Comparison of ENCODE assay signal across 27 mouse cellular contexts in the genomic region with DNA sequence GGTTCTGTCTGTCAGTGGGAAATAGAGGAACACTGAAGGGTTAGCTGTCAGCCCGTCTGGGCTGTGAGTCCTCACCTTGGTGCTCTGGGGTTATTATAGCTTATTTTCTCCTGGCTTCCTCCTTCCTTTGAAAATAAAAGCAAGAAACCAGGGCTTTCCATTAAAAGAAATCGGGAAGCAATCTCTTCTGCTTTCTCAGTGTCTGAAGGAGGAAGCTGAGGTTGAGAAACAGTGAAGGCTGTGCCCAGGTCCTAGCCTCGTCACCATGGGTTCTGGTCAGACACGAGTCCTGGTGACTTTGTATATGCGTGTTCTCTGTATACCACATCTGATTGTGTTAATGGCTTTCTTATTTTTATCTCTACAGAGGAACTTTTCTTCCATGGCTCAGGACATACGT. TPM values are rescaled to one million over a fixed set of nuclear protein-coding genes. Genes with fewer than 3 reads are reported as not detected.
DNase-seq lines count a peak whose midpoint lies in the region; ATAC-seq and TF ChIP-seq lines count a peak whose summit lies in the region.
"Had no signal": no experiment of that assay in that cellular context is flagged by ENCODE, and none has a peak within 500 bp of the region (broad histone marks: within the 10 kb centered on the region; RNA-seq: fewer than 3 reads in every experiment).

No protein-coding gene starts in this region.

- peak; percentile 42; the same call in 1 of the 2 replicates for ATAC-seq in lung, postnatal 0 days
- peak; percentile 62 for ATAC-seq in common myeloid progenitor, adult 5-6 weeks (replicated peaks; ENCODE audit: low read depth, poor library complexity, severe bottlenecking)
- ATAC-seq in monocyte, adult 5-6 weeks (replicated peaks; ENCODE audit: insufficient number of reproducible peaks, low FRiP score, low TSS enrichment, poor library complexity, severe bottlenecking), result peak; percentile 70
- ATAC-seq: forebrain, embryonic 14.5 days; midbrain, embryonic 15.5 days had no signal

- DNase-seq in heart, adult 9 months (ENCODE audit: low spot score in 2 of 2), result peak; percentile 16 to 52
- no peak for DNase-seq in heart, embryonic 10.5 days (ENCODE audit: low spot score)
- DNase-seq in lung, postnatal 0 days (ENCODE audit: low spot score), result peak; percentile 55
- no peak for DNase-seq in lung, adult 2 months
- DNase-seq in right cerebral cortex, postnatal 4 days, result no peak
- no peak for DNase-seq in frontal cortex, adult 2 months (ENCODE audit: extremely low spot score in 1 of 2, low spot score in 1 of 2)
- DNase-seq: adrenal gland, postnatal 36 days; cerebellum, adult 9-10 months; kidney, adult 11 months; kidney, postnatal 25 days had no signal

- TF ChIP-seq POLR2A in lung, adult 2 months (IDR thresholded peaks at IDR 0.05; ENCODE audit: borderline replicate concordance, extremely low read depth, low read depth, low read length), result no peak

- H3K9me3 ChIP-seq in heart, embryonic 10.5 days, result no peaks in the 10 kb centered on the region; the same call in 1 of the 2 replicates
- H3K9me3 ChIP-seq in lung, postnatal 0 days (ENCODE audit: low read length), result no peaks in the 10 kb centered on the region
- H3K9me3 ChIP-seq: embryonic facial prominence, embryonic 12.5 days; heart, embryonic 15.5 days; hindbrain, embryonic 10.5 days; midbrain, embryonic 15.5 days had no signal

- H3K4me2 ChIP-seq in lung, postnatal 0 days (replicated peaks; ENCODE audit: low read depth, low read length), result no peak overlapping the region
- H3K4me2 ChIP-seq: embryonic facial prominence, embryonic 12.5 days; heart, embryonic 15.5 days; midbrain, embryonic 15.5 days had no signal

- no peak for TF ChIP-seq EP300 in lung, postnatal 0 days (IDR thresholded peaks at IDR 0.05)

- no peak overlapping the region for H3K9ac ChIP-seq in lung, postnatal 0 days (replicated peaks; ENCODE audit: low read depth)
- H3K9ac ChIP-seq: embryonic facial prominence, embryonic 12.5 days; heart, embryonic 15.5 days; midbrain, embryonic 15.5 days had no signal

- no peak for TF ChIP-seq CTCF in lung, postnatal 0 days (IDR thresholded peaks at IDR 0.05)
- TF ChIP-seq CTCF in lung, adult 2 months (IDR thresholded peaks at IDR 0.05; ENCODE audit: insufficient read depth, low read length), result no peak

- no peaks in the 10 kb centered on the region for H3K27me3 ChIP-seq in heart, embryonic 10.5 days (ENCODE audit: insufficient read depth, poor library complexity, severe bottlenecking)
- H3K27me3 ChIP-seq in lung, postnatal 0 days (replicated peaks; ENCODE audit: insufficient read depth, low read length), result no peaks in the 10 kb centered on the region
- H3K27me3 ChIP-seq: embryonic facial prominence, embryonic 12.5 days; heart, embryonic 15.5 days; midbrain, embryonic 15.5 days had no signal

- H3K4me3 ChIP-seq in heart, embryonic 10.5 days, result no peak overlapping the region
- H3K4me3 ChIP-seq in lung, postnatal 0 days (ENCODE audit: low read depth, low read length), result no peak overlapping the region
- no peak overlapping the region for H3K4me3 ChIP-seq in lung, adult 2 months (replicated peaks; ENCODE audit: extremely low read depth, low read depth, low read length)
- H3K4me3 ChIP-seq: embryonic facial prominence, embryonic 12.5 days; erythroblast, embryonic 14.5 days; heart, embryonic 15.5 days; hindbrain, embryonic 10.5 days; midbrain, embryonic 15.5 days had no signal

- H3K4me1 ChIP-seq in heart, embryonic 10.5 days, result no peaks in the 10 kb centered on the region
- H3K4me1 ChIP-seq in lung, postnatal 0 days (ENCODE audit: insufficient read depth, low read depth, low read length), result peaks cover 3% of the 10 kb centered on the region; the same call in 1 of the 2 replicates
- no peaks in the 10 kb centered on the region for H3K4me1 ChIP-seq in lung, adult 2 months (ENCODE audit: control insufficient read depth, insufficient read depth, low read length)
- H3K4me1 ChIP-seq: hindbrain, embryonic 10.5 days had no signal

- no peaks in the 10 kb centered on the region for H3K36me3 ChIP-seq in heart, embryonic 10.5 days
- H3K36me3 ChIP-seq in lung, postnatal 0 days (ENCODE audit: insufficient read depth, low read length), result no peaks in the 10 kb centered on the region
- H3K36me3 ChIP-seq: embryonic facial prominence, embryonic 12.5 days; heart, embryonic 15.5 days; hindbrain, embryonic 10.5 days; midbrain, embryonic 15.5 days had no signal

- 72% methylated on average over 6 of the region's 6 CpGs for WGBS in heart, embryonic 10.5 days
- WGBS in lung, postnatal 0 days, result 68% methylated on average over 6 of the region's 6 CpGs
- 65% methylated on average over 6 of the region's 6 CpGs for WGBS in lung, adult 2 months

- H3K27ac ChIP-seq in heart, embryonic 10.5 days, result no peak overlapping the region
- no peak overlapping the region for H3K27ac ChIP-seq in lung, postnatal 0 days (ENCODE audit: low read length)
- H3K27ac ChIP-seq: embryonic facial prominence, embryonic 12.5 days; heart, embryonic 15.5 days; hindbrain, embryonic 10.5 days; midbrain, embryonic 15.5 days; stomach, postnatal 0 days had no signal

RNA-seq across cellular contexts. Expression of a gene that starts 1.1 kb away (rescaled TPM):
- 0.40 TPM in 1 of 2 replicates, not detected in the other for polyA plus RNA-seq in heart, embryonic 10.5 days (2016; fragmentation: Nextera tagmentation; extraction: Ambion mirVana)
- 0.74 and 1.5 TPM in 2 replicates for polyA plus RNA-seq in lung, postnatal 0 days (2015; fragmentation: Nextera tagmentation; extraction: Ambion mirVana)
- polyA plus RNA-seq in lung, adult 2 months (2012; rRNA removed), result 1.6 and 2.2 TPM in 2 replicates
- total RNA-seq in common myeloid progenitor, adult 5-6 weeks (2017), result 2.8 and 7.3 TPM in 2 replicates
- total RNA-seq in monocyte, adult 5-6 weeks (2017), result 35.2 to 49.8 TPM (median 49.4 TPM) in 3 replicates
- polyA plus RNA-seq in frontal cortex, adult 2 months (2012; rRNA removed), result 0.57 and 0.64 TPM in 2 replicates
- total RNA-seq: megakaryocyte-erythroid progenitor cell, adult 5-6 weeks had no signal
- polyA plus RNA-seq: hindbrain, embryonic 10.5 days; limb, embryonic 11.5 days; midbrain, embryonic 15.5 days had no signal

RNA-seq across cellular contexts. Expression of a gene that starts 15.9 kb away (rescaled TPM):
- polyA plus RNA-seq in heart, embryonic 10.5 days (2016; fragmentation: Nextera tagmentation; extraction: Ambion mirVana), result 19.9 and 22.9 TPM in 2 replicates
- polyA plus RNA-seq in lung, postnatal 0 days (2015; fragmentation: Nextera tagmentation; extraction: Ambion mirVana), result 13.1 and 13.3 TPM in 2 replicates
- 12.7 and 12.9 TPM in 2 replicates for polyA plus RNA-seq in lung, adult 2 months (2012; rRNA removed)
- total RNA-seq in common myeloid progenitor, adult 5-6 weeks (2017), result 14.9 and 23.1 TPM in 2 replicates
- 8.6 to 18.8 TPM (median 11.6 TPM) in 3 replicates for total RNA-seq in monocyte, adult 5-6 weeks (2017)
- polyA plus RNA-seq in frontal cortex, adult 2 months (2012; rRNA removed), result 8.2 and 8.9 TPM in 2 replicates

RNA-seq across cellular contexts. Expression of a gene that starts 33.6 kb away (rescaled TPM):
- polyA plus RNA-seq in heart, embryonic 10.5 days (2016; fragmentation: Nextera tagmentation; extraction: Ambion mirVana), result not detected in 2 replicates
- polyA plus RNA-seq in lung, postnatal 0 days (2015; fragmentation: Nextera tagmentation; extraction: Ambion mirVana), result not detected in 2 replicates
- polyA plus RNA-seq in lung, adult 2 months (2012; rRNA removed), result not detected in 2 replicates
- not detected in 2 replicates for total RNA-seq in common myeloid progenitor, adult 5-6 weeks (2017)
- total RNA-seq in monocyte, adult 5-6 weeks (2017), result not detected in 3 replicates
- not detected in 2 replicates for polyA plus RNA-seq in frontal cortex, adult 2 months (2012; rRNA removed)
- total RNA-seq: adrenal gland, postnatal 36 days; CH12.LX; gastrocnemius, adult 18-20 months; layer of hippocampus, adult 8-10 months; left cerebral cortex, adult 8-10 months; megakaryocyte-erythroid progenitor cell, adult 5-6 weeks had no signal
- polyA plus RNA-seq: erythroblast, embryonic 14.5 days; forebrain, embryonic 14.5 days; gonadal fat pad, adult 2 months; heart, embryonic 15.5 days; hindbrain, embryonic 10.5 days; limb, embryonic 11.5 days; liver, embryonic 16.5 days; midbrain, embryonic 15.5 days; stomach, postnatal 0 days had no signal

RNA-seq across cellular contexts. Expression of a gene that starts 50.6 kb away (rescaled TPM):
- not detected in 2 replicates for polyA plus RNA-seq in heart, embryonic 10.5 days (2016; fragmentation: Nextera tagmentation; extraction: Ambion mirVana)
- polyA plus RNA-seq in lung, postnatal 0 days (2015; fragmentation: Nextera tagmentation; extraction: Ambion mirVana), result not detected in 2 replicates
- polyA plus RNA-seq in lung, adult 2 months (2012; rRNA removed), result not detected in 2 replicates
- not detected in 2 replicates for total RNA-seq in common myeloid progenitor, adult 5-6 weeks (2017)
- total RNA-seq in monocyte, adult 5-6 weeks (2017), result not detected in 3 replicates
- not detected in 2 replicates for polyA plus RNA-seq in frontal cortex, adult 2 months (2012; rRNA removed)
- total RNA-seq: adrenal gland, postnatal 36 days; CH12.LX; gastrocnemius, adult 18-20 months; layer of hippocampus, adult 8-10 months; left cerebral cortex, adult 8-10 months; megakaryocyte-erythroid progenitor cell, adult 5-6 weeks had no signal
- polyA plus RNA-seq: embryonic facial prominence, embryonic 12.5 days; erythroblast, embryonic 14.5 days; forebrain, embryonic 14.5 days; gonadal fat pad, adult 2 months; heart, embryonic 15.5 days; hindbrain, embryonic 10.5 days; limb, embryonic 11.5 days; liver, embryonic 16.5 days; midbrain, embryonic 15.5 days; stomach, postnatal 0 days had no signal

Comparison
In these comparisons a context has a peak if more than half of its experiments do, and no peak if none do; other contexts are left out.
1. DNase-seq: peak in heart, adult 9 months (2 of 2) and lung, postnatal 0 days (single experiment); none in heart, embryonic 10.5 days (single experiment), lung, adult 2 months (single experiment), right cerebral cortex, postnatal 4 days (single experiment) and frontal cortex, adult 2 months (0 of 2).
2. Peak in every context shown above with its lines, with median percentiles within 50 percentile points of each other: ATAC-seq.